Mouse (Mus musculus) kidney, adult 11 months (tissue): ENCODE results near the gene Olfr769.
"Not testable (repeated sequence)": the region's sequence is repeated elsewhere in the genome, so short reads cannot be mapped to it uniquely, and the experiment has no call there.

Source experiments
- DNase-seq: peaks from one replicate; pipeline ENCODE4 v3.0.0; 2022

Gene Olfr769

GRCm38 (mm10) chr10:129117761-129118160, at the start of gene Olfr769:
TSS of gene Olfr769 (minus strand) at chr10:129117861.
- DNase-seq = no peak

GRCm38 (mm10) chr10:129164651-129165050, 47.0 kb upstream of the Olfr769 start, which contains the start of gene Olfr771:
TSS of gene Olfr771 (minus strand) at chr10:129164751.
- no peak for DNase-seq

GRCm38 (mm10) chr10:129138898-129139297, 21.2 kb upstream of the Olfr769 start, which contains the start of gene Olfr770:
TSS of gene Olfr770 (minus strand) at chr10:129138998.
- no peak for DNase-seq

- DNase-seq = no peak
These were observed 2.5 kb downstream of the Olfr769 start for GRCm38 (mm10) chr10:129115146-129115545.

- no peak for DNase-seq
These were observed 16.4 kb downstream of the Olfr769 start for GRCm38 (mm10) chr10:129101231-129101630.

- no peak for DNase-seq
These were observed 18.4 kb downstream of the Olfr769 start, which contains the start of gene Olfr768 for GRCm38 (mm10) chr10:129099275-129099674. TSS of gene Olfr768 (minus strand) at chr10:129099375.

- DNase-seq = not testable (repeated sequence)
These were observed 34.9 kb downstream of the Olfr769 start, which contains the start of gene Olfr767 for GRCm38 (mm10) chr10:129082810-129083209. TSS of gene Olfr767 (minus strand) at chr10:129082910.

GRCm38 (mm10) chr10:129068877-129069276, 48.8 kb downstream of the Olfr769 start, which contains the start of gene Olfr766-ps1:
TSS of gene Olfr766-ps1 (minus strand) at chr10:129068977.
- DNase-seq = no peak
